Mouse (Mus musculus): Measurements from ENCODE around the gene Sox5. TPM values are rescaled to one million over a fixed set of nuclear protein-coding genes. Genes with fewer than 3 reads are reported as not detected.

Gene Sox5
- polyA plus RNA-seq, 1 experiment, result 0.02 TPM

GRCm38 (mm10) chr6:144343338-144343737 is 438.4 kb downstream of the Sox5 start:
- TF ChIP-seq GATA1 (IDR thresholded peaks at IDR 0.05; ENCODE audit: low read length), result no peak

- no peak for TF ChIP-seq GATA1 (IDR thresholded peaks at IDR 0.05; ENCODE audit: low read length)
Measured at GRCm38 (mm10) chr6:144339554-144339953, 442.2 kb downstream of the Sox5 start.

DNA sequence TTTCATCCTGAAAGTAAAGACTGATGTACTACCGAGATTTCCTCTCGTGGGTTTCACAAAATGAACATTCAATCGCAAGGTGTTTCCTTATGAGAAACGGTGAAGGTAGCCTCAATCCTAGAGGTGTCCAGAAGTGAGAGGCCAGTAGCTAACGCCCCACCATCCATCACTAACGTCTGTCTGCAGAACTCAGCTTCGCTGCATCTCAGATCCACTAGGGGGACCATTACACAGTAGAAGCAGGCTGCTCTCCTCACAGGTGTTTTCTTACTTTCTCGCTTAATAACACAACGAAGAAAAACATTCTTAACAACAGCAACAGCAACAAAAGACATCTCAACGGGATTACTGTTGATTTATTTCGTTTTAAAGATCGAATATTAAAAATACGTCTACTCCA is 442.8 kb downstream of the Sox5 start:
- no peak for TF ChIP-seq GATA1 (IDR thresholded peaks at IDR 0.05; ENCODE audit: low read length)

DNA sequence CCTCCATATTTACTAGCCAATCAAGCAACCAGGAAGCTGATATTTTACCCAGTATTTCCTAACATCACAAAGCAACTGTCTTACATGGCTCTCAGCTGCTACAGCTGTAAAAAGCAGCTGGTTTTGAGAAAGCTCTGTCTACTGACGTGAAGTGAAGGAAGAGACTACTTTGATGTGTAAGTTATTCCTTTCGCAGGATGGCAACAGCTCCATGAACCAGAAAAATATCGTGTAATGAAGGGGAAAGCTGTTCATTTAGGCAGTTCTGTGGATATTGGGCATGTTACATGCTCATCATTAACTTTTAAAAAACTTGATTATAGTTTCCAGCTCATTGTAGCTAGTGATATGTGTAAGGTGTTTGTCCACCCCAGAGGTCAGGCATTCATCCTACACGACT is 443.6 kb downstream of the Sox5 start:
- no peak for TF ChIP-seq GATA1 (IDR thresholded peaks at IDR 0.05; ENCODE audit: low read length)

GRCm38 (mm10) chr6:144337436-144337969 is 444.3 kb downstream of the Sox5 start:
- TF ChIP-seq GATA1 (IDR thresholded peaks at IDR 0.05; ENCODE audit: low read length), result no peak

DNA sequence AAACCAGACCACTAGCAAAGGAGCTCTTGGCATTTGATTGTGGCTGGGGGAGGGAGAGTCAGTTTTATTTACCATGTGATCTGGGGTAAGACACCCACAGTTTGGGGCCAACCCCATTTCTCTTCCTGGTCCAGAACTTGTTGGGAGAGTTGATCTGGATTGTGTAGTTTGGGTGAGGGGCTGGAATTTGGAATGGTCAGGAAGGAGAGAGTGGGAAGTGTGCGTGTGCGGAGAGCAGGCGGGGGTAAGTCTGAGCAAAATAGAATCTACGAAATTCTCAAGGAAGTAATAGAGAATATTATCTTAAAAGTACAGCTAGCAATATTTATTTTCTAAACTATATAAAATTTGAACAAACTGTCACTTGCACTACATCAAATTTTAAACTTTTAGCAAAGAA is 445.0 kb downstream of the Sox5 start:
- no peak for TF ChIP-seq GATA1 (IDR thresholded peaks at IDR 0.05; ENCODE audit: low read length)

DNA sequence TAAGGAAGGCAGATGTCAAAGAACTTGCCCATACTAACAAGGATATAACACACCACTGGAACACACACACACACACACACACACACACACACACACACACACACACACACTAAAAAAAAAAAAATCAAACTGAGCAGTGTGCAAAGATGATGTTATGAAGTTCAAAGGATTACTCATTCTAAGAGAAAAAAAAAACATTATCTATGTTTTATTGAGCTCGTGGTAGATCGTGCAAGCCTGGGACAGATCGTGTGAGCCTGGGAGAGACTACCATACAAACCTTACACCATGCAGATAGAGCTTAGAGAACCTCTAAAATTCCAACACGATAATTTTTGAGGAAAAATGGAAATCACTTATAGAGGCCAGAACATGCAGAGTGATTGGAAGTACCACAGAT is 448.6 kb downstream of the Sox5 start:
- no peak for TF ChIP-seq GATA1 (IDR thresholded peaks at IDR 0.05; ENCODE audit: low read length)

GRCm38 (mm10) chr6:144332027-144332426 is 449.8 kb downstream of the Sox5 start:
- TF ChIP-seq GATA1 (IDR thresholded peaks at IDR 0.05; ENCODE audit: low read length), result no peak

DNA sequence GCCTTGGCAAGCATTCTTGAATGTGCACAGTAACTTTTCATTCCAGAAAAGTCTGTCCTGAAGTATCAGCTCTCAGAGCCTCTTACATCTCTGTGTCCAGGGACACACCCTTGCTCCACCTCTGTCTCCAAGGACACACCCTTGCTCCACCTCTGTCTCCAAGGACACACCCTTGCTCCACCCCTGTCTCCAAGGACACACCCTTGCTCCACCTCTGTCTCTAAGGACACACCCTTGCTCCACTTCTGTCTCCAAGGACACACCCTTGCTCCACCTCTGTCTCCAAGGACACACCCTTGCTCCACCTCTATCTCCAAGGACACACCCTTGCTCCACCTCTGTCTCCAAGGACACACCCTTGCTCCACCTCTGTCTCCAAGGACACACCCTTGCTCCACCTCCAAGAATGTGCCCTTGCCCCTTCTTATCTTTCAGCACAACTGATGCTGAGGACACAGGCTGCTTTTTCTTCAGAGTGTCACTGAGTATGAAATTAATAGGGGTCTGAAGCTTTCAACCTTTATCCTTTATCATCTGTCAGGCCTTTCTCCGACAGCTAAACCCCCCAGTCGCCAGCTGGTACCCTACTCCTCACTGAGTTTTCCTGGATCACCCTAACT is 452.4 kb downstream of the Sox5 start:
- no peak for TF ChIP-seq GATA1 (IDR thresholded peaks at IDR 0.05; ENCODE audit: low read length)

DNA sequence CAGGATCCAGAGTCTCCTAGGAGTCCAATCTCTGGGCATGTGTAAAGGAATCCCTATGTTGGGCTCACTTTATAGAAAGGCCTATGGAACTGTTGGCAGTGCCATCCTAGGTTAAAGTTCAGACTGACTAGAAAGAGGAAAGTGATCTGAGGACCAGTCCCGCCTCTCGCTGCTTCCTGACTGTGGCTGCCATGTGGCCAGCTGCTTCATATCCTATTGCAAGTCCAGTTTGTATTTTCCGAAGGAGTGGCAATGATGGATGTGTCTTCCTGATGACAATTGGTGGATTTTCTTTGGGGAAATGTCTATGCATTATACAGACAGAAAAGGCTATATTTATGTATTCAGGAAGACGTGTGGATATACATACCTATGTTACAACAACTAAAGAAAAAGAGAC is 453.0 kb downstream of the Sox5 start:
- TF ChIP-seq GATA1 (IDR thresholded peaks at IDR 0.05; ENCODE audit: low read length), result no peak

DNA sequence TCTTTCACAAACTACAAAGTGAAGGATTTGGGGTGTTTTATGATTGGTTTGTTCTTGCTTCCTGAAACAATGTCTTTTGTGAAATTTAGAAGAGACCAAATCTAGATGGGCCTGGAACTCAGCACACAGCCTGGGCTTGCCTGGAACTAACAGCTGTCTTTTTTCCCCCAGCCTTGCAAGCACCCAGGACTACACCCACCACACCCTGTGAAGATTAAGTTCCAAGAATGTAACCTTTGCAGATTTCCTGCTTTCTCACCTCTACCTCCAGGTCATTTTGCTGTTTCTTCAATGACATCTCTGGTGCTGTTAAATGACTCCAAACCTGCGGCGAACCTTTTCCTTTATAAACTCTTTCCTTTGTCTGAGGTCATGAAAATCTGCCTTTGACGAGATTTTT is 455.0 kb downstream of the Sox5 start:
- TF ChIP-seq GATA1 (IDR thresholded peaks at IDR 0.05; ENCODE audit: low read length), result no peak

DNA sequence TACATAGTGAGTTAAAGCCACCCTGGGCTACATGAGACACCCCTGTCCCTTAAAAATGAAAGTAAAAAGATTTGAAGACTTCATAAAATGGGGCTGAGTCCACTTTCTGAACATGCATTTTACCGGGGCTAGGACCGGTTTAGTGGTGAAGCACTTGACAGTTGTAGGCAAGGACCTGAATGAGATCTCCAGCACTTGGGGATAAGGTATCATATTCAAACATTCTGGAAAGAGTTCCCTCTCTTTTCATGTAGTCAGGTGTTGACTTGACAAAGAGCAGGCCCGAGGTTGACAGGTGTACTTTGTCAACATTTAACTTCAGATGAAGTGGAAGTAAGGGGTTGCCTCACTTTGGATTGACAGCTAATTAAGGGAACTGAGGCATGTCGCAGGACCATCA is 458.4 kb downstream of the Sox5 start:
- no peak for TF ChIP-seq GATA1 (IDR thresholded peaks at IDR 0.05; ENCODE audit: low read length)

DNA sequence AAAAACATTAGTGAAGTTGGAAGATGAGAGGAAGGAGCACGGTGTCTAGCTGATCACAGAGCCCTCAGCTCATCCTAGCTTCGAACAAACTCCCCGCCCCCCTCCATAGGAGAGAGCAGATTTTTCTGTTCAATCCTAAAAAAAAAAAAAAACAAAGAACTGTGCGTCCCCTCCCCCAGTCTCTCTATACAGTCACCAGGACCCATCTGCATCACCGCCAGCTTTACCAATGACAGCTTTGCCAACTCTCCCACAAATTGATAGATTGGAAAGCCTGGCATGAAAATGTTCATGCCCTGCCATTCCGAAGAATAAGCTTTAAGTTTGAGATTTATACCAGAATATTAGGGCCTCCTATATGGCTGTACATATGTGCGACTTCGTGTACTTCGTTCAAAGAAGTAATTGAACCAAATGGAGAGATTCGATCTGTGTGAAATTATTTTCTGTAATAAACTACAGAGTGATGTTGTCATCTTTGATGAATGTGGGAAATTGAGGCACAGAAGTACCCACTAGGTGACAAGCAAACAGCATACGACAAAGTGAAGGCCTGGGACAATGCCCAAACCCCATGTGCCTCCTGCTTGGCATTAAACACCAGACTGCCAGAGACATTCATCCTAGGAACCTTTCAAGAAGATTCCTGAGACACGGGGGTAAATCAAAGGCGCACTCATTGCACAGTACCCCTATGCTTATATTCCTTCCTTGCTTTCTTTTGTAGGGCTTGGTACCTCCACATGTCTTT is 459.3 kb downstream of the Sox5 start:
- TF ChIP-seq GATA1 (IDR thresholded peaks at IDR 0.05; ENCODE audit: low read length), result no peak

DNA sequence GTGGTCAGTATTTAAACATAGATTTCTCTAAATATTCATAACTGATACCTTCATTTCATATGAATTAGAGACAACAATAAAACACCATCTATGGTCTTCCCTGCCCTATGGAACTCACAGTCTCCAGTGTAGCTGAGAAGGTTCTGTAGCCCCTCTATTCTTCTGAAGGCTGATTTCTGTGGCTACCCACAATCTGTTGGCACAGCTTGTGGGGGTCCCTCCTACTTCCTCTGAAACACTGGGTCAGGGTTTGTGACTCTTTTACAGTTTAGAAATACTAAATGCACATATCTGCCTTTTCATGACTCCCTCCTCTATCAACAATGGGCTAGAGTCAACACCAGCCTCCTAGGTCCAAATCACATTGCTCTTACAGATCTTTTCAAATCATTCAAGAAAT is 461.4 kb downstream of the Sox5 start:
- no peak for TF ChIP-seq GATA1 (IDR thresholded peaks at IDR 0.05; ENCODE audit: low read length)

DNA sequence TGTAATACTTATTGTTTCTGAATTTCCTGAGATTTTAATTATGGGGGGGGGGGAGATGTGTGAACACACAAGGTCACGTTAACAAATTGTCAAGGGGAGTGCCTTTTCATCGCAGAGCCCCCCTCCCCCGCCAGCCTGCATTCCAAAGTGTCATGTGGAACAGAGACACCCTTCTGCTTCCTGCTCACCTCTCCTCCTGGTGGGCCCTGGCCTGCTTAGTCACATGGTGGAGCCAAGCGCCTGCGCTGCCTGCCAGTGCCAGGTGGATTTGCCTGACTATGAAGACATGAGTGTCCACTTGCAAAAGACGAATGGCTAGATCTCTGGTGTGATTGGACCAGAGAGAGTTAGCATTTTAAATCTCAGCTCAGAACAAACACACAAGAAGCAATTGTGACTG is 462.1 kb downstream of the Sox5 start:
- TF ChIP-seq GATA1 (IDR thresholded peaks at IDR 0.05; ENCODE audit: low read length), result no peak

DNA sequence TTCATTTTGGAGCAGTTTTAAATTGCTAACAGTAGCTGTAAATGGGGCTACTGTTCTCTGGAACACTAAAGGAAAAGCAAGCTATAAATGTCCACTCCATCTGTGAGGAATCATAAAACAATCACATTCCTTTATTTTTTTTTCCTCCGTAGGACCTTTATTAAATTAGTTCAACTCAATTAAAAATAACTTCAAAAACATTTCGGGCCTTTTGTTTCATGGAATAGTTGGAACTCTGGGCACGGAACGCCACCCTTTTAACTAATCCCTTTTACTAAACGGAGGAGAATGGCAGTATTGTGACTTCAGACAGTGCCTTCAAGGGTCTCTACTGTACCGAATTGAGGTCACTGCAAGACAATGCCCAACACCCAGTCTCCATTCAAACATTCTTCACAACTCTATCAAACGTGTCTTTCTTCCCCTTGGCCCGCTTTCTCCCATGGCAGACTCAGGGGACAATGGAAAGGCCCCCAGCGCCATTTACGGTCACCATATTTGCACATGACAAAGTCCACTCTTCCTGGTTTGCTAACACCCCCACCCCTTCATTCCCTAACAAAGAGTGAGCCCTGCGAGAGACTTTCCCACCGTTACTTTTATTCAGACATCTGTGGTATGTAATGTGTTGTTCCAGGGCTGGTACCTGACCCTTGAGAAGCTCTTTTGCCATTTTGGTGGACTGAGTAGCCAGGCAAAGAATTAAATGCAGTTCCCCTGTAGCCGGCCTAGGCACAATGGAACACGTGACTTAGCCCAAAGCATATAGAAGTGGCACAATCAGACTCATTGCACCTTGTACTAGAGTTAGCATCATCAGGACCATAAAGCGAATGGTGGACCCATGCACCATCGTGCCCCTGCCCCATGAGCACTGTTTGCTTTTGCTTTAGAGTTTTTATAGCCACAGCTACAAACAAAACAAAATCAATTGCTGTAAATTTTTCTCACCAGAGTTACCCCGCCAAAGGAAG is 468.7 kb downstream of the Sox5 start:
- TF ChIP-seq GATA1 (IDR thresholded peaks at IDR 0.05; ENCODE audit: low read length), result no peak

Data from G1E-ER4 (cell line).